Mouse (Mus musculus) cerebral cortex, adult 2 months (tissue): ENCODE measurements around the gene Tmem107.

Source experiments
- WGBS: fragments of 180-500 bp; shearing (Covaris S2); methylation state at CpG from one replicate; pipeline ENCODE4 v1.1.7; 2018; 5-methylcytosine and 5-hydroxymethylcytosine counted together

Gene Tmem107

DNA sequence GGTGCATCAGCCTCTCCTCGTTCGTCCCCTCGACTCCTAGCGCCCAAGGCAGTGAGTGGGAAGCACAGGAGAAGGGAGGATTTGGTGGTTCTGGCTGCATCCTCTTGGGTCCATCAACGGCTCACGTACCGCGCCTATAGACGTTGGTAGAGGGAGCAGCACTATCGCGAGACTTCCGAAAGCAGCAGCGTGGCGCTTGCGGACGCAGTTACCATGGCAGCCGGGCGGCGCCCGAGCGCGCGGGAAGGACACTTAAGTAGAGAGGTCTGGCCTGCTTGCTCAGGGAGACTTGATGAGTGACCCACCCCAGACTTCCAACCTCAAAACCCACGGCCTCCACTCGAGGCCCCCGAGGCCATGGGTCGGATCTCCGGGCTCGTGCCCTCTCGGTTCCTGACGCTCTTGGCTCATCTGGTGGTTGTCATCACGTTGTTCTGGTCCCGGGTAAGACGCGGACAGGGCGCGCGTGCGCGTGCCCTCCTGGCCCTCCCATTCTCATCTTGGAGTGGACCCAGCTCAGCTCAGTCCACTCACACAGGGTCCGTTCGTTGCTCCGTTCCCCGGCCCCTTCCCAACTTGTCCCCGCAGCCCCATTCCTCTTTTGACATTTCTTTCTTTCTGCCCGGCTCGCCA is at the start of gene Tmem107:
Gene Tmem107, plus strand, starts transcription at position 217 of the 633 bp plus-strand sequence.
- WGBS: under 1% methylated on average over 47 of the region's 47 CpGs

DNA sequence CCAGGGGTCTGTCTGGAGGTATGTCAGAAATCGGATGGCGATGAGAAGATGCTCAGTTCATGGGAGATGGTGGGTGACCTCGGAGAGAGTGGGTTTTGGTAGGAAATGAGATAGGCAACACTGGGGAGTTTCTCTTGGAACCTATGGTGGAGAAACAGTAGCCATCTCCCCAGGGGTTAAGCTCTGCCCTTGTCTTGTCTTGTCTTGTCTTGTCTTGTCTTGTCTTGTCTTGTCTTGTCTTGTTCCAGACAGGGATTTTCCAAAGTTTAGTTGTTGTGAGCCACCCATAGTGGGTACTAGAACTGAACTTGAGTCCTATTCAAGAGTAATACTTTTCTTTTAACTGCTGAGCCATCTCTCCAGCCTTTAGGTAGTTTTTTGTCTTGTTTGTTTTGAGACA is 44.0 kb upstream of the Tmem107 start:
- WGBS: 93% methylated on average over 3 of the region's 3 CpGs

DNA sequence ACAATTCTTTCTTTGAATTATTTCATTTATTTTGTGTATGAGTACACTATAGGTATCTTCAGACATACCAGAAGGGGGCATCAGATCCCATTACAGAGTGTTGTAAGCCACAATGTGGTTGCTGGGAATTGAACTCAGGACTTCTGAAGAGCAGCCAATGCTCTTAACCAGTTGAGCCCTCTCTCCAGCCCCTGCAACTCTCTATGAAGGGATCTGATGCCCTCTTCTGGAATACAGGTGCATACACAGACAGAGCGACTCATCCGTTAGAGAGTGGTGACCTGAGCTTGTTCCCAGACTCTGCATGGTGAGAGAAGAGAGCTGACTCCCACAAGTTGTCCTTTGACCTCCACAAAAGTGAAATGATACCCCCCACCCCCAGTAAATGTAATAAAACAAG is 41.8 kb upstream of the Tmem107 start:
- WGBS: 73% methylated on average over 2 of the region's 2 CpGs

DNA sequence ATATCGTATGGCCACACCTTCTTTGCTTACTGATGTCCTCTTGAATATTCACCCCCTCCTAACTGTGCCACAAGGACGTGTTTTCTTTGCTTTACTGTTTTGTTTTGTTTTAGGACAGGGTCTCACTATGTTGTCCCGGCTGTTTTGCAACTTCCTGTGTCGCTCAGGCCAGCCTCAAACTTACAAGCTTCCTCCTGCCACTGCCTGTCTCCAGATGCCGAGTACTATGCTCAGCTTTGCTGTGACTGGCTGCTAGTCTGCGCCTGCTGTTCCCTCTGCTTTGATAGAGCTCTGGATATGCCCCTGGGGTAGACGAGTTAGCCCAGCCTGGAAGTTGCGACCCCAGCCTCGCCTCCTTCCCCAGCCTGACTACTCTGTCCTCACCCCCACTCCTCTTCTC is 37.1 kb upstream of the Tmem107 start:
- 70% methylated on average over 9 of the region's 9 CpGs for WGBS

DNA sequence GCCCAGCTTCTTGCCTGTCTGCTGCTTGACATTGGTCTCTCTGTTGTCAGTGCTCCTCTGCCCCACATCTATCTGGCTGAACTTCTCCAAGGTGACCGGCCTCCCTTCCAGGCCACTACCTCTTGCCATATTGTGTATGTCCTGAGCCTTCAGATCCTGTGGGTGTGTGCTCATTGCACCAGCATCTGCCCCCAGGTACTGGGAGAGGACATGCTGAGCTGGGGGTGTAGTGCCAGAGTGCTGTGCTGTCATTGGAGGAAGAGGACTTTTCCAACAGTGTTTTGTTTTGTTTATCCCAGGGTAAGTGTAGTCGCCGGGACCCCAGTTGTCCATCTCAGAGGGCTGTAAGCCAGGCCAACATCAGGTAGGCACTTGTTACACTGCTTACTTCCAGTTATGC is 36.0 kb upstream of the Tmem107 start:
- 94% methylated on average over 3 of the region's 3 CpGs for WGBS

DNA sequence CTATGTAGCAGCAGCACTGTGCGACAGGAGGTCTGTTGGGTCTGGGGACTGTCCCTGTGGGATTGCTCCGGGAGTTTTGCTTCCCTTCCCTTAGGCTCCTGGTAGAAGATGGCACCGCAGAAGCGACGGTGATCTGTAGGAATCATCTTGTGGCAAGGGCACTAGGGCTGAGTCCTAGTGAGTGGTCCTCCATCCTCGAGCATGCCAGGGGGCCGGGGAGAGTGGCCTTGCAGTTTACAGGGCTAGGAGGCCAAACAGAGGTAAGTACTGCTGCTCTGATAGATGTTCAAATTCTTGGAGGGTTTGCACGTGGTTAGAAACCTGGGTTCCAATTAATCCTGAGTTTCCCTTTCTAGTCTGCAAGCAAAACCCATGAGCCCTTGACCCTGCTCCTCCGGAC is 35.2 kb upstream of the Tmem107 start:
- 84% methylated on average over 9 of the region's 9 CpGs for WGBS

DNA sequence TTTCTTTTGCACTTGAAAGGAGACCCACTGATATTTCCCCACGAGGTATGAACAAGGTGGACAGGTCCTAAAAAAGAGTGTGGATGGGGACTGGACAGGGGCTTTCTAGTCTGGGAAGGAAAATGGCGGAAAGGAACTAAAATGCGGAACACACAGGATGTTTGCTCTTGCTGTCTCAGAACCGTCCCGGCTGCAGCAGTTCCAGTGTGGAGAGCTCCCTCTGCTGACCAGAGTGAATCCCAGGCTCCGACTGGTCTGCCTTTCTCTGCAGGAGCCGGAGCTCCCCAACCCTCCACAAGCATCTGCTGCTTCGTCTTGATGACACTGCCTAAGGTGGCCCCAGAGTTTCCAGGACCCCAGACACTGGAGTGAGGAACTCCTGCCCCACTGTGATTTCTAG is 34.8 kb upstream of the Tmem107 start:
- 1% methylated on average over 8 of the region's 8 CpGs for WGBS

DNA sequence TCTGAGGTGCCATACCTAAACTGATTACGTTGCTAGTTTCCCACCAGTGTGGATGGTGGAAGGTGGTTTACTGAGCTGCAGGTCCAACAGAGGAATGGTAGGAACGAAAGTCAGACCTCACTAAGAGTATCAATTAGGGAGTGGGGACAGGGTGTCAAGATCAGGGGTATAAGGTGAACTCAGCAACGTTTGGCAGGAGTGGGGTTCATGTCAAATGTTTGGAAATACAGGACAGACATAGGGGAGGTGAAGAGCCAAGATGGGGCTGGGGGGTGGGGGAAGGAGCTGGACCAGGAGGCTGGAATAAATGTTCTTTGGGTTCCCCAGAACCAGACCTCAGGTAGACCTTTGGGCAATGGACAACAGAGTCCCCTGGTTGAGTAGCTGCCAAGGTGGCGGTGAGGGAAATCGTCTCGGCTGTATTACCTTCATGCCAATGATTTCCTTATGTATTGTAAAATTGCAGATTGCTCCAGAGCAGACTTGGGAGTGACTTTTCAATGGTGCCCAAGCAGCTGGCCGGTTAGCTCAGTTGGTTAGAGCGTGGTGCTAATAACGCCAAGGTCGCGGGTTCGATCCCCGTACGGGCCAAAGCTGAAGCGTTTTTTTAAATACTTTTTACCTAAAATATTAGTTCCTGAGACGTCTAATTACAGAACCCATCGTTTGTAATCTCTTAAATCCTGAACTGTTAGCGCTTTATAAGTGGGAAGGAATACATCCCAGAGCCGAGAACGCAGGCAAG is 33.9 kb upstream of the Tmem107 start:
- WGBS: 6% methylated on average over 20 of the region's 20 CpGs

DNA sequence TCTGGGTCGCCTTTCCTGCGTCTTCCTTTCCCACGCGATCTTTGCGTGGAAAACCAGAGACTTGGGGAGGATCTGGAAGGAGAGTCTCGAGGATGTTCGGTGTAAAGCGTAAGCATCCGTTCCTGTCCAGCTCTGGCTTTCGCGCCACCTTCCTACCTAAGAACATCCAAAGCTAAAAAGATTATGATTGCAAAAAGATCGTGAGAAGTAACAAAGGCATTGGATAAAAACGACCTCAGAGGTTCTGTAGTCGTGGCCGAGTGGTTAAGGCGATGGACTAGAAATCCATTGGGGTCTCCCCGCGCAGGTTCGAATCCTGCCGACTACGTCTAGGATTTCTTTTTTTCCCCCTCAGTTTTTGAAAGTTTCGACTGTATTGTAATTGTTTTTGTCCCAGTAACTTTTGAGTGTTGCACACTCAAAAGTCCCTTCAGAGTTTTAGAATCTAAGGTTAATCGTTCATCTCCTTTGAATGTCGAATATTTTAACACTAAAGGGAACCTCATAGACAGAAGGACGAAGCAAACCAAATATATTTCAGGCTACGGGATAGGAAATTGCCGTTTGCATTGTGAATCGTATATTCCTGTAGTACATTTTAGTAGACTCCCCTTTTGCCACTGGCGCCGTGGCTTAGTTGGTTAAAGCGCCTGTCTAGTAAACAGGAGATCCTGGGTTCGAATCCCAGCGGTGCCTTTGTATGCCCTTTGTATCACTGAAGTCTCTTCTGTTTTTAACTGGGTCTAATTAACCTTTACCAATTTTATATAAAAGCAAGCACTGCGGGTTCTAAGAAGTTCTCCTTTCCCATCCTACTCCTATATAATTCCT is 33.2 kb upstream of the Tmem107 start:
- WGBS: 1% methylated on average over 34 of the region's 34 CpGs

DNA sequence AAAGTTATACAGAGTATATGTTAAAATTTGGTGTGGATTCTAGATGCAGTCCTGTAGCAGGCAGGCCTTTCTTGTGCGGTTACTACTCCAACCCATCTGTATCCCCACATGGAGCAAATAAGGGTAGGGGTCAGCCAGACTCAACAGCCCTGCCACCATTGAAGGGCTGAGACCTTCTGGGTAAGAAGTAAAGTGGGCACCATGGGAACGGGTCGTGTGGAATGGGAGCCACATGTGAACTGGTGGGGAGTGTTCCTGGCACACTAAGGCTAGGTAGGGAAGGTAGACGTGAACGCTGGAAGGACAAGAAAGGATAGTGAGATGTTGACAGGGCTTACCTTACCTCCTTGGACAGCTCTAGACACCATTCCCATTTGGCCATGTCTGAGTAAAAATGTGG is 32.4 kb upstream of the Tmem107 start:
- WGBS: 79% methylated on average over 5 of the region's 5 CpGs

DNA sequence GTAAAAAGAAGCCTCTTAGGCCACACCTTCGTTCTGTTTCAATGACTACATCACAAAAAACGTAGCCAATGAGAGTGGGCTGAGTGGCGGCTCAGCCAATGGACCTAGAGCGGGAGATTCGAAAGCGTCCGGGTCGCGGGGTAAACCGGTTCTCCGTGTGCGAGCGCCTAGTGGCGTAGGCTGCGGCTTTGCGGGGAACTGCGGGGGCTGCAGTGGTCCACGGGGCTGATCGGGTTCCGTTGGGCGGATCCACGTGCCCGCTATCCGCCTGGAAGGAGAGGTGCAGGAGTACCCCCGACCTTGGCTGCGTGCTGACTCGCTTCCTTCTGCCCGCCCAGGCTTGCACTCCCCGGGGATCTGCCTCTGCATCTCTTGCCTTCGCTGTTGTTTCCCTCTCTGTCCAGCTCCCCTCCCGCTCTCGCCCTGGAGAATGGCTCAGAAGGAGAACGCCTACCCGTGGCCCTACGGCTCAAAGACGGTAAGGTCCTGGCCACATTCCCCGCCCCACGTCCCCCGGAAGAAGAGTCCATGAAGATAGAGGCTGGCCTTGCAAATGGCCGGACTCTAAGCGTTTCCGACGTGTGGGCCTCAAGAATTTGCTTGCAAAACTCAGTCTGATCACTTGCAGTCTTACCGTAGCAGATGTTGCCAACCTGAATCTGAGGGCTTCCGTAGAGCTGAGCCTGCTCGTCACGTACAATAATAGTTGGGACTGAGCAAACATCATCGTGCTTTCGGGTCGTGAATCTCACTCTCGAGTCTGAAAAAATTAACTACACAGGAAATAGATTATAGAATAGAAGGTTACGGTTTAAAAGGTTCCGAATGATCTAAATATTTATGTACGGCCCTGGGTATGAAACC is 24.8 kb upstream of the Tmem107 start, which contains the start of gene Aurkb:
Gene Aurkb, plus strand, starts transcription at position 117 of the 864 bp plus-strand sequence.
- WGBS: 1% methylated on average over 54 of the region's 54 CpGs

DNA sequence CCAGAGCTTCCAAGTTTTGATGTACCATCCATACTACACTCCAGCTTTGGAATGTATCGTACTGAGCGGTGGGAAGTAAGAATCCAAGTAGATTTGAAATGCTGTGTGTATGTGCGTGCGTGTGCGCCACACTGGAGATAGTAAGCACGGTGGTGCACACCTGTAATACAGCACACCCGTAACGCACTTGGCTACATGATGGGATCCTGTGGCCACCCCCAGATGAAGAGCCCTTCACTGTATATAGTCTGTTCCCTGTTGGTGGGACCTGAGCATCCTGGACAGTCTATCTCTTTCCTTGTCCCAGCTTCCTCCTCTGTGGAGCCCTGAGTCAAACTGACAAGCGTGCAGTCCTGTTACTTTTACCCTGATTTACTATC is 24.2 kb upstream of the Tmem107 start:
- 17% methylated on average over 9 of the region's 9 CpGs for WGBS

DNA sequence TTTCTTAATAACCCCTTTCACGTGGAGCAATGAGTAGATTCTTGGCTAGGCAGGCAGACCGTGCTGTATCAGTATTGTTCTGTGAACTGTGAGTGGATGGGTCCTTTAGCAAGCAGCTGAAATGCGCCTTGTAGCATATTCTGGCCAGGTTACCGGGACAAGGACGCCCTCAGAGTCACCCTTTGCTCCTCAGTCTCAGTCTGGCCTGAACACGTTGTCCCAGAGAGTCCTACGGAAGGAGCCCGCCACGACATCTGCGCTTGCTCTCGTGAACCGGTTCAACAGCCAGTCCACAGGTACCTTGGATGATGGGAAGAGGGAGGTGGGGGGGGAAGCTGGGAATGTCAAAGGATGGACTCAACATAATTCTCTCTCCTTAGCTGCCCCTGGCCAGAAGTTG is 23.0 kb upstream of the Tmem107 start:
- 87% methylated on average over 12 of the region's 12 CpGs for WGBS

DNA sequence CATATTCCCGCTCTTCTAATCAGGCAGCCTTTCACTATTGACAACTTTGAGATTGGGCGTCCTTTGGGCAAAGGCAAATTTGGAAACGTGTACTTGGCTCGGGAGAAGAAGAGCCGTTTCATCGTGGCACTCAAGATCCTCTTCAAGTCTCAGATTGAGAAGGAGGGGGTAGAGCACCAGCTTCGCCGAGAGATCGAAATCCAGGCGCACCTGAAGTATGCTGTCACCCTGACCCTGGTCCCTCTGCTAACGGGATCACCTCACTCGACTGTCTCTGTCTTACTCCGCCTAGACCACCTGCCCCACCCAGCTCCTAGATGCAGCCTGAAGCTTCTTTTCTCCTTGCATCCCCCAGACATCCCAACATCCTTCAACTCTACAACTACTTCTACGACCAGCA is 22.5 kb upstream of the Tmem107 start:
- WGBS: 93% methylated on average over 14 of the region's 14 CpGs

DNA sequence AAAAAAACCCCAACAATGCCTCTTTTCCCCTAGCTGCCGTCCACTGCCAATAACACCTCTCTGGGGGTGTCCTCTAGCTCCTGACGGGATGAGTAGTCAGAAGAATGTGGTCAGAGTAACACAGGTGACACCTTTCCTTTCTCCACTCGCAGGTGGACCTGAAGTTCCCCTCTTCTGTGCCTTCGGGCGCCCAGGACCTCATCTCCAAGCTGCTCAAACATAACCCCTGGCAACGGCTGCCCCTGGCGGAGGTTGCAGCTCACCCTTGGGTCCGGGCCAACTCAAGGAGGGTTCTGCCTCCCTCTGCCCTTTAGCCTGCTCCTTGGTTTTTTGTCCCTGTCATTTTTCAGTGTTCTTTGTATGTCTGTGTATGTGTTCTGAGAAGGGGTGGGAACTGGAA is 19.9 kb upstream of the Tmem107 start:
- WGBS: 78% methylated on average over 8 of the region's 8 CpGs

DNA sequence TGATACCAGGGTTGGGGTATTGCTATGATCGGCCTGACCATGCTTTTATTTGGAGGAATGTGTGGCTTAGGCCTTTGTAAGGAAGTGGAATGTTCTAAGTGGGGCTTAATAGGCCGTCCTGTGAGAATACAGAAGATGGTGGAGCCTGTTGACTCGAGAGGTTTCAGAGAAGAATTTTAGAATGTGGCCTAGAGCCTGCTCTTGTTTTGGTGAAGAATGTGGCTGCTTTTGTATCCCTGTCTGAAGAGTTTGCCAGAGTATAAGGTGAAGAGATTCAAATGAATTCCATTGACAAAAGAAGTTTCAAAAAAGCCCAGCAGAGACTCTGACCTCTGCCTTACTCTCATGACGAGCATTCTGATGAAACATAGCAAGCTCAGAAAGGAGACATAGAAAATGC is 18.8 kb upstream of the Tmem107 start:
- WGBS: 76% methylated on average over 4 of the region's 4 CpGs

DNA sequence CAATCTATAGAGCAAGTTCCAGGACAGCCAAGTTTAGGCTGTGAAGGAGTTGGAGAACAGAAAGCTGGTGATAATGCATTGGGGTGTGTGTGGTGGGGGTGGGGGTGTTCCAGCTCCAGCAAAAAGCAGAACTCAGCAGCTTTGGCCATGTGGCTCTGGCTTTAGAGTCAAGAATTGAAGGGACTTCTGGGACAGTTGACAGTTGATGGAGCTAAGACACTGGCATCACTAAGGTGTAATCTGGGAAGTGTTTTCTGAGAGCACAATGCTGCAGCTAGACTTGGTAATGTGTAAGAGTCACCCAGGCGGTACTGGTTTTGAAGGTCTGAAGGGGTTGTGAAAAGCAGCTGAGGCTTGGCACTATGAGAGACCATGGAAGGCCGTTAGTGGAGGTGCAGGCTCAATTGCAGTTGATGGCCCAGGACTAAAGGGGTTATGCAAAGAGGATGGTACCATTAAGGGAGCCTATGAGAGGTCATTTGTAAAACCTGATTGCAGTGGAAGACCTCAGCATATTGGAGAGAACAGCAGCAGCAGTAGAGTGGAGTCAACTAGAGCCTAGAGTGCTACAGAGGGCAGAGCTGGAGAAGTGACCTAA is 17.7 kb upstream of the Tmem107 start:
- WGBS: 89% methylated on average over 2 of the region's 2 CpGs

DNA sequence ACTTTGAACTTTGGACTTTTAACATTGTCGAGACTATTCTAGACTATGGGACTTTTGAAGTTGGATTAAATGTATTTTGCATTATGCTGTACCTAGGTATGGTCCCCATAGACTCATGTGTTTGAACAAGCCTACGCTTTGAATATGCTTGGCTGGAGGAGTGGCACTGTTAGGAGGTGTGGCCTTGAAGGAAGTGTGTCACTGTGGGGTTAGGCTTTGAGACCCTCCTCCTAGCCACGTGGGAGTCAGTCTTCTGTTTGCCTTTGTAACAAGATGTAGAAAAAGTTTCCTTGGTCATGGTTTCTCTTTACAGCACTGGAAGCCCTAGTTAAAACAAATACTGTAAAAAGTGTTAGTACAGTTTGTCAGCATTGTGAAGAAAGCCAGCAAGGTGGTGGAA is 16.8 kb upstream of the Tmem107 start:
- WGBS: 78% methylated on average over 3 of the region's 3 CpGs

DNA sequence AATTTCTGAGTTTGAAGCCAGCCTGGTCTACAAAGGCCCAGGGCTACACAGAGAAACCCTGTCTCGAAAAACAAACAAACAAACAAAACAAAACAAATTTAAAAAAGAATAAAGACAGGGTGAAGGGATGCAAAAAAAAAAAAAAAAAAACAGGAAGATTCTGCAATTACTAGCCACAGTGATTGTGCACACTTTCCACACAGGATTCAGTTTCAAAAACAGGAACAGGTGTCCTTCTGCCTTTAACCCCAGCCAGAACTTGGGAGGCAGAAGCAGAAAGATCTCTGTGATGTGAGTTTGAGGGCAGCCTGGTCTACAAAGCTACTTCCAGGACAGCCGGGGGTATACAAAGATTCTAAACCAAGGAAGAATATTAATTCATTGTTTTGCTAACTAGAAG is 12.3 kb upstream of the Tmem107 start:
- 63% methylated on average over 2 of the region's 2 CpGs for WGBS

DNA sequence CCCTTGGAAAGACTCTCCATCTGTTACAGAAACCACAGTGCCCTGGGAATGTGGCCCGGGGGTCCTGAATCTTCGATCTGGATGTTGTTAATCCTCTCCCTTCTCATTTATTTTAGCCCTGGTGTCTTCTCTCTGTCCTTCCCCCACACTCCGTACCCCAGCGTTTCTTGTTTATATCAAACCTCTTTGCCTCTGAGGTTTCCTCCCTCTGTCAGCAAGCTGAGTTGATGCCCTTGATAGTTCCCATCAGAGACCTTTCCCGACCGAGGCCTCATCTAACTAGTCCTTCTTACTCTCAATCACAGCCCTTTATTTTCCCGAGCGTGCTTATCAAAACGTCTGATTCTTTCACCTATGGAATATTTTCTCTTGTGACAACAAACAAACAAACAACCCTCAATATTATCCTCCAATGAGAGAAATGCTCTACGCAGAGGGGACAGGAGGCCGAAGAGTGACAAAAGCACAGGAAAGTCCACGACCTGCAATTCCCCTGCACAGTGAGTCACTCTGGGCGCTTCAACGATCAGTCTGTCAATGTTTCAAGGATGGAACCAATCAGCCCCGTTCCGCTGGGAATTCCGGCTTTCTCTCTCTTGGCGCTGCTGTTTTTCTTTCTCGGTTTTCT is 11.8 kb upstream of the Tmem107 start:
- WGBS: under 1% methylated on average over 19 of the region's 19 CpGs
